Mouse (Mus musculus) embryonic fibroblast, embryonic 13.5 days (primary cell): ENCODE measurements around the gene Dbn1. TPM values are rescaled to one million over a fixed set of nuclear protein-coding genes. Genes with fewer than 3 reads are reported as not detected.

ENCODE experiments used
- H3K27ac ChIP-seq: 2 replicates; pipeline ENCODE4 v1.5.1; 2012; ENCODE audit warnings: low read length, control low read depth, inconsistent platforms; ENCODE audit not compliant: insufficient read depth
- H3K4me1 ChIP-seq: 2 replicates; pipeline ENCODE4 v1.6.1; 2011; ENCODE audit warnings: low read length; ENCODE audit not compliant: control insufficient read depth, insufficient read depth
- H3K4me3 ChIP-seq: 2 replicates; pipeline ENCODE4 v1.5.1; 2011; ENCODE audit warnings: mild to moderate bottlenecking, control low read depth, low read length; ENCODE audit not compliant: insufficient read depth
- CTCF ChIP-seq: IDR thresholded peaks from 2 replicates; pipeline ENCODE4 v1.5.1; 2011; ENCODE audit warnings: mild to moderate bottlenecking, control low read depth, low read length, moderate library complexity, borderline replicate concordance; ENCODE audit not compliant: insufficient read depth
- POLR2A ChIP-seq: IDR thresholded peaks from 2 replicates; pipeline ENCODE4 v1.6.1; 2011; ENCODE audit warnings: low read depth, mild to moderate bottlenecking, control low read depth, low read length, moderate library complexity
- polyA plus RNA-seq: library from polyadenylated mRNA; stranded (reverse); fragments of >200 nt; gene quantifications from 2 replicates; pipeline ENCODE4 v1.2.4, GENCODE M21; 2011; ENCODE audit warnings: low read depth; ENCODE audit not compliant: missing spikeins, insufficient read length

Dbn1 gene
- 105 and 139 TPM in 2 replicates for polyA plus RNA-seq

GRCm38 (mm10) chr13:55487578-55488498 is at the start of gene Dbn1:
Gene Dbn1, minus strand, starts transcription at chr13:55488111.
- Histone ChIP-seq H3K4me3 (peak within 1 kb of the TSS; percentile 80), H3K4me1 (peaks cover 27% of the 10 kb centered on the region), H3K27ac (0 out of 2 replicates have a peak within 1 kb of the TSS, but pooled peaks have one; percentile 14)
- TF ChIP-seq POLR2A (peak; percentile 89), CTCF (no peak)

GRCm38 (mm10) chr13:55536194-55537175 is 48.6 kb upstream of the Dbn1 start, which contains the start of gene Ddx41:
Gene Ddx41, minus strand, starts transcription at chr13:55536658.
- TF ChIP-seq CTCF (peak; percentile 89), POLR2A (peak; percentile 84)
- Histone ChIP-seq H3K4me3 (peak within 1 kb of the TSS; percentile 85), H3K27ac (no peak within 1 kb of the TSS), H3K4me1 (no peaks in the 10 kb centered on the region)

- TF ChIP-seq POLR2A (no peak), CTCF (no peak)
- Histone ChIP-seq H3K4me1 (no peaks in the 10 kb centered on the region), H3K4me3 (peak overlapping the region; percentile 85), H3K27ac (no peak overlapping the region)
Measured at GRCm38 (mm10) chr13:55535796-55536193, 47.9 kb upstream of the Dbn1 start.

GRCm38 (mm10) chr13:55535191-55535590 is 47.3 kb upstream of the Dbn1 start:
- TF ChIP-seq POLR2A = no peak
- no peak for TF ChIP-seq CTCF
- Histone ChIP-seq H3K27ac (no peak overlapping the region), H3K4me3 (peak overlapping the region; percentile 85), H3K4me1 (no peaks in the 10 kb centered on the region)

- no peaks in the 10 kb centered on the region for H3K4me1 ChIP-seq
- no peak within 1 kb of the TSS for H3K4me3 ChIP-seq
- TF ChIP-seq CTCF = no peak
- no peak for TF ChIP-seq POLR2A
- no peak within 1 kb of the TSS for H3K27ac ChIP-seq
Measured at GRCm38 (mm10) chr13:55529198-55529915, 41.4 kb upstream of the Dbn1 start, which contains the start of gene Dok3. Gene Dok3, minus strand, starts transcription at chr13:55529296.

GRCm38 (mm10) chr13:55527834-55528772 is 40.2 kb upstream of the Dbn1 start:
- Histone ChIP-seq H3K4me1 (no peaks in the 10 kb centered on the region), H3K27ac (no peak overlapping the region), H3K4me3 (no peak overlapping the region)
- no peak for TF ChIP-seq CTCF
- TF ChIP-seq POLR2A = no peak

- Histone ChIP-seq H3K4me1 (no peaks in the 10 kb centered on the region), H3K27ac (no peak overlapping the region), H3K4me3 (no peak overlapping the region)
- no peak for TF ChIP-seq POLR2A
- no peak for TF ChIP-seq CTCF
Measured at GRCm38 (mm10) chr13:55527212-55527611, 39.3 kb upstream of the Dbn1 start.

- no peak for TF ChIP-seq CTCF
- no peak for TF ChIP-seq POLR2A
- Histone ChIP-seq H3K27ac (no peak overlapping the region), H3K4me1 (no peaks in the 10 kb centered on the region), H3K4me3 (no peak overlapping the region)
Measured at GRCm38 (mm10) chr13:55525733-55526553, 38.0 kb upstream of the Dbn1 start.
